Mouse (Mus musculus) cerebellum, adult 2 months (tissue): Measurements from ENCODE around the gene Vegfb. TPM values are rescaled to one million over a fixed set of nuclear protein-coding genes. Genes with fewer than 3 reads are reported as not detected.

Experiments used
- DNase-seq, 2 experiments: peaks; one replicate each; pipeline ENCODE4 v3.0.0; 2021
- H3K27ac ChIP-seq: fragments of 200-500 bp; 2 replicates; pipeline ENCODE4 v1.5.1; 2012; ENCODE audit warnings: low read length, control low read depth, inconsistent platforms; ENCODE audit not compliant: insufficient read depth
- H3K27me3 ChIP-seq: fragments of 200-500 bp; 2 replicates; pipeline ENCODE4 v1.6.1; 2012; ENCODE audit warnings: inconsistent platforms, mild to moderate bottlenecking, low read length, moderate library complexity; ENCODE audit not compliant: control insufficient read depth, insufficient read depth
- H3K4me1 ChIP-seq: fragments of 200-500 bp; 2 replicates; pipeline ENCODE4 v1.6.1; 2011; ENCODE audit warnings: low read length; ENCODE audit not compliant: control insufficient read depth, insufficient read depth
- H3K4me3 ChIP-seq: fragments of 200-500 bp; replicated peaks from 2 replicates; pipeline ENCODE3; 2011; ENCODE audit warnings: mild to moderate bottlenecking, low read depth, low read length, control low read depth; ENCODE audit not compliant: insufficient read depth
- CTCF ChIP-seq: fragments of 200-500 bp; IDR thresholded peaks from 2 replicates; pipeline ENCODE4 v1.5.1; 2011; ENCODE audit warnings: low read depth, mild to moderate bottlenecking, control low read depth, low read length, moderate library complexity, borderline replicate concordance; ENCODE audit not compliant: insufficient read depth
- POLR2A ChIP-seq: fragments of 200-500 bp; IDR thresholded peaks from 2 replicates; pipeline ENCODE4 v1.6.1; 2011; ENCODE audit warnings: low read length, control low read depth, borderline replicate concordance; ENCODE audit not compliant: insufficient read depth
- WGBS: fragments of 180-500 bp; shearing (Covaris S2); methylation state at CpG from one replicate; pipeline ENCODE4 v1.1.7; 2018; 5-methylcytosine and 5-hydroxymethylcytosine counted together
- polyA plus RNA-seq: library from polyadenylated mRNA; depleted of rRNA; stranded (reverse); fragments of >200 nt; gene quantifications from 2 replicates; pipeline ENCODE4 v1.2.3, GENCODE M21; 2012

The Vegfb gene
- polyA plus RNA-seq, 1 experiment, result 100.0 TPM

GRCm38 (mm10) chr19:6979486-6980380 lies 7.7 kb downstream of the Vegfb start:
- peak overlapping the region; percentile 68; the same call in 1 of the 2 replicates for H3K27ac ChIP-seq
- TF ChIP-seq CTCF, result peak; percentile 59
- no peak for TF ChIP-seq POLR2A
- peak overlapping the region; percentile 59 for H3K4me3 ChIP-seq
- peaks cover 8% of the 10 kb centered on the region; the same call in 1 of the 2 replicates for H3K4me1 ChIP-seq
- no peaks in the 10 kb centered on the region for H3K27me3 ChIP-seq
- DNase-seq, result peak; percentile 99
- WGBS, result 1% methylated on average over 59 of the region's 59 CpGs

- Histone ChIP-seq H3K4me3 (peak overlapping the region; percentile 59), H3K27ac (no peak overlapping the region), H3K4me1 (peaks cover 8% of the 10 kb centered on the region; the same call in 1 of the 2 replicates), H3K27me3 (no peaks in the 10 kb centered on the region)
- TF ChIP-seq CTCF (no peak), POLR2A (no peak)
- WGBS, result 4% methylated on average over 11 of the region's 11 CpGs
- peak; percentile 59 to 65 for DNase-seq
These were observed 8.4 kb downstream of the Vegfb start for GRCm38 (mm10) chr19:6979001-6979479.

GRCm38 (mm10) chr19:6978639-6978974 lies 8.8 kb downstream of the Vegfb start:
- no peak for TF ChIP-seq CTCF
- no peak for TF ChIP-seq POLR2A
- 33% methylated on average over 3 of the region's 3 CpGs for WGBS
- no peaks in the 10 kb centered on the region for H3K27me3 ChIP-seq
- peak overlapping the region; percentile 20 for H3K4me3 ChIP-seq
- H3K4me1 ChIP-seq, result peaks cover 8% of the 10 kb centered on the region; the same call in 1 of the 2 replicates
- DNase-seq, result no peak
- H3K27ac ChIP-seq, result no peak overlapping the region

- DNase-seq, result no peak
- Histone ChIP-seq H3K27ac (no peak overlapping the region), H3K27me3 (no peaks in the 10 kb centered on the region), H3K4me1 (peaks cover 8% of the 10 kb centered on the region; the same call in 1 of the 2 replicates), H3K4me3 (no peak overlapping the region)
- 77% methylated on average over 13 of the region's 13 CpGs for WGBS
- TF ChIP-seq POLR2A (no peak), CTCF (no peak)
These were observed 9.5 kb downstream of the Vegfb start for GRCm38 (mm10) chr19:6977759-6978638.

- no peaks in the 10 kb centered on the region for H3K27me3 ChIP-seq
- TF ChIP-seq CTCF, result no peak
- no peak for TF ChIP-seq POLR2A
- H3K4me3 ChIP-seq, result peak within 1 kb of the TSS; percentile 54
- DNase-seq, result peak; percentile 56 to 59
- H3K4me1 ChIP-seq, result peaks cover 6% of the 10 kb centered on the region; the same call in 1 of the 2 replicates
- 10% methylated on average over 16 of the region's 16 CpGs for WGBS
- H3K27ac ChIP-seq, result no peak within 1 kb of the TSS
These were observed 11.6 kb downstream of the Vegfb start, which contains the start of gene Plcb3 for GRCm38 (mm10) chr19:6975537-6976521. TSS of gene Plcb3 (minus strand) at chr19:6976470.

- Histone ChIP-seq H3K4me3 (peak within 1 kb of the TSS; percentile 97), H3K27ac (no peak within 1 kb of the TSS), H3K4me1 (peaks cover 6% of the 10 kb centered on the region; the same call in 1 of the 2 replicates), H3K27me3 (no peaks in the 10 kb centered on the region; the same call in 1 of the 2 replicates)
- DNase-seq, result peak; percentile 57 to 64
- WGBS, result under 1% methylated on average over 84 of the region's 84 CpGs
- TF ChIP-seq POLR2A (no peak), CTCF (no peak)
These were observed 12.9 kb downstream of the Vegfb start, which contains the start of gene Ppp1r14b for GRCm38 (mm10) chr19:6974211-6975205. TSS of gene Ppp1r14b (plus strand) at chr19:6974968.
